Mouse (Mus musculus): Measurements from ENCODE around the gene Myl4.

Gene Myl4

GRCm38 (mm10) chr11:104607491-104608245 is 57.2 kb downstream of the Myl4 start, which contains the start of gene Itgb3:
Gene Itgb3, plus strand, starts transcription at chr11:104608000.
- peak; percentile 81 for DNase-seq (ENCODE audit: low spot score)

GRCm38 (mm10) chr11:104608249-104608920 is 57.9 kb downstream of the Myl4 start:
- no peak for DNase-seq (ENCODE audit: low spot score)

- DNase-seq (ENCODE audit: low spot score): no peak
Measured at GRCm38 (mm10) chr11:104609033-104609684, 58.7 kb downstream of the Myl4 start.

GRCm38 (mm10) chr11:104609733-104610132 is 59.3 kb downstream of the Myl4 start:
- DNase-seq (ENCODE audit: low spot score): no peak

- no peak for DNase-seq (ENCODE audit: low spot score)
Measured at GRCm38 (mm10) chr11:104611579-104612151, 61.2 kb downstream of the Myl4 start.

- DNase-seq (ENCODE audit: low spot score): no peak
Measured at GRCm38 (mm10) chr11:104613551-104613950, 63.1 kb downstream of the Myl4 start.

GRCm38 (mm10) chr11:104614130-104614529 is 63.7 kb downstream of the Myl4 start:
- no peak for DNase-seq (ENCODE audit: low spot score)

DNA sequence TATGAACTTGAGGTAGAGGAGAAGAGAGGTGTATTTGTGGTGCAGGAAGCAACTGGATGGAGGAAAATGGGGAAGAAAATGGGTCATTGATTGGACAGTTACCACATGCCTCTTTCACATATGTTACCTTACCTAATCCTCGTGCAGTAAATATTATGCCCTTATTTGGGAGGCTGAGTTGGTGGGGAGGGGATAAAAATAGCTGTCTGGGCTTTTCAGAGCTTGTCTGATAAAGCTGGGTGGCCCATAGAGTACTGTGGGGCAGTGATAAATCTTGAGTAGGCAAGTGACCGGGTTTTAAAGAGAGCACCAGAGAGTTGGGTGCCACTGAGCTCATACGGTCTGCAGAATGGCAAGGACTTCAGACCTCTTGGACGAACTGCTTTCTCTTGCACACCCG is 65.7 kb downstream of the Myl4 start:
- no peak for DNase-seq (ENCODE audit: low spot score)

DNA sequence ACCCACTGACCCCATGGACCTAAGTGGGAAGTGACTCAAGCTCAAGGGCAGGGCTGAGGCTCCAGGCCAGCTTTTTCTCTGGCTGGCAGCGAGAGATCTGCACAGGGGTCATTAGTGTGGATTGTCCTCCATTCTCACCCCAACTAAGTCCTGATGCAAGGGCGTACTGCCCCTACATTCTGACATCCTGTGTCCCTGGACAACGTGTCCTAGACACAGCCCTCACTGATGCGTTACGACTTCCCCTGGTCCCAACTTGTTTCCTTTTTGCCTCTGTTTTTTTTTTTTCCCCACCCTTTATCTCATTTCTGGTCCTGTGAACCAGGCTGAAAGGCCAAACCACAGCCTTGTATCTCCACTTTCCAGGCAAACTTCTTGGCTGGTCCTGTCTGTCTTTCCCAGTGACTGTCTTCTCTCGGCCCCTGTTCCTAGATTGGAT is 68.2 kb downstream of the Myl4 start:
- no peak for DNase-seq (ENCODE audit: low spot score)

GRCm38 (mm10) chr11:104619084-104620022 is 68.9 kb downstream of the Myl4 start:
- peak; percentile 64 for DNase-seq (ENCODE audit: low spot score)

DNA sequence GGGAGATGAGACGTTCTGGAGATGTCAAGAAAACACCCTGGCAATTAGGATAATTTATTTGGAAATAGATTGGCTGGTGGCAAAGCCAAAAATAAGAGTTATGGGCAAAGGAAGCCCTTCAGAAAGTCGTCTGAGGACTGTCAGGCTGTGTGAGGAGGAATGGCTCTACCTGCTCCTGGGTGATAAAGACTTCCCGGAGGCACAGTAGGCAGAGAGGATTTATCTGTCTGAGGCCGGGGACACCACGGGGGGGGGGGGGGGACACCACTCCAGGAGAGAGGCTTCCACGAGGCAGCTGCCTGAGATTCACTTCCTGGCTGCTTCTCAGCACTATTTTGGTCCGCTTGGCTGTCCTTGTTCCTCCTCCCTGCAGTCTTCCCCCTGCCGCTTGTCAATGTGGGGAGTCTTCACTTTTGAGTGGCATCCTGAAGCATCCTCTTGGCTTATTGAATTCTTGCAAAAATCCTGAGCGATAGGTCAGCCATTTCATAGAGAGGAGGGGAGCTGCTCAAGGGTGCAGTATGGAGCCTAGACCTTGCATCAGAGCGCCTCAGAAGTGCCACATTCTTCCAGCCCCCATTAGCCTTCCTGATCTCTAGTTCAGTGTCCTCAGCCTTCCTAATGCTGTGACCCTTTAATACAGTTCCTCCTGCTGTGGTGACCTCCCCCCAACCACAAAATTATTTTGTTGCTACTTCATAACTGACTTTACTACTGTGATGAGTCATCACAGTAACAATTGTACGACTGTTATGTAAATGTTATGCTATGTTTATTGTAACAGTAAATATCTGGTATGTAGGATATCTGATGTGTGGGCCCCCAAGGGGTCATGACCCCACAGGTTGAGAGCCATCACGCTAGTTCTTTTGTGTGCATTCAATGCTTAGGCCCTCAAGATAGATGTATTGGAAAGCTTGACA is 71.8 kb downstream of the Myl4 start:
- DNase-seq (ENCODE audit: low spot score): no peak

DNA sequence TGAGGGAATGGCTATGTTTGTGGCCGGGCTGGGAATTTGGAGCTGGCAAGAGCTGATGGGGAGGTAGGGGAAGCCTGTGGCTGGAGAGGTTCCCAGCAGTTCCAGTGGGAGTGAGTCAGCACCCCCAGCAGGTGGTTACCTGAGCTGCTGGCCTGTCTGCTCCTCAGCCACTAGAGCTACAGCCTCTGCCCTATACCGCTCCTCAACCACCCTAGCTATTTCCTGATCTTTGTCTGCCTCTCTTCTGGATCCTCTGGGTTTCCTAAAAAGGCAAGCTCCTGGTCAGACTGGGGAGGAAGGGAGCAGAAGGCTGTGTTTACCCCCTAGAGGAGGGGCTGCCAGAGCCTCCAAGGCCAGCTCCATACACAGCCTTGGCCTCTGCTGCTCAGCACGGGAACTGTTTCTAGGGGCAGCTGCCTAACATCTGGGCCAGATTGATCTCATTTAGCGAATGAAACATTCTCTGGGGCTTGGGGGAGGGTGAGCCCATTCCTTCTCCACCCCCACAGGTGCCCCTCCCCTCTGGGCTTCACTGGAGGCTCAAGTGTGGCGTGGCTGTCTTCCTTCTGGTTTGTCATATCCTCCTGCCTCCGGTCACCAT is 74.4 kb downstream of the Myl4 start:
- DNase-seq (ENCODE audit: low spot score): peak; percentile 62

DNA sequence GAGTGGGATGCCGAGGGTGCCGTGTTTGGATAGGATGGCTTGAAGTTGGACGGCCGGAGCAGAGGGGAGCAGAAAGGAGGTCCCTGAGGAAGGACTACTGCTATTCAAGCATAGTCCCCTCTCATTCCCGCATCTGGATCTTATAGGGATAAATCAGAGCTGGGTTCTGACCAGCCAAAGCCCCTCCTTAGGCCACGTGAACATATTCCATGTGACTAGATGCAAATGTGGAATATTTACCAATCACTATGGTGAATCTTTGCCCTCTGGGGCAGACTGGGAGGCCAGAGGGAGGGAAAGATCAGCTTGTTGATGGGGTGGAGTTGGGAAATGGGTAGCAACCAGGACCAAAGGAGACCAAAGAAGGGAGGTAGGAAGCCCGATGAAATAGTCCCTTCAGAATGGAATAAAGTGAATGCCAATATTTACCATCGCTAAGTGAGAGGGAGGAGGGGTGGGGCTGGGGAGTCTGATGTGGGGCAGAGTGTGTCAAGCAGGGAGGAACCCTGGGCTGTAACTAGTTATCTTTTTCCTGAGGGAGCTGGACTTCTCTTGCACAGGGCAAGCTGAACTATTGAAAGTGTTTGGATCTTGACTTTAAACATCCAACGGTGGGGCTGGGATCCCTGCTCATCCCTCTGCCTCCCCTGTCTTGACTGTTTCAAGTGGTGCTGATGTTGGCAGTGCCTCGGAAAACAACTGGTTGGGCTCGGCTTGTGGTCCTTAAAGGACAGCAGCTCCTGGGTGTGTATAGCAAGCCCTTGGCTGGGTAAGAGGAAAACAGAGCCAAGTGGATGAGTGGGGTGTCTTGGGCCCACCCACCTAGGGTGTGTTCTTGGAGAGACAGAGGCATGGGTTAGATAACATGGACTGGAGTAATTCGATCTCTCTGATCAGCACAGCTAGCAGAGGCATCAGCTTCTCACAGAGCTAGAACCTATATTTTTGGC is 75.3 kb downstream of the Myl4 start:
- DNase-seq (ENCODE audit: low spot score): peak; percentile 80

- no peak for DNase-seq (ENCODE audit: low spot score)
Measured at GRCm38 (mm10) chr11:104626635-104627034, 76.2 kb downstream of the Myl4 start.

DNA sequence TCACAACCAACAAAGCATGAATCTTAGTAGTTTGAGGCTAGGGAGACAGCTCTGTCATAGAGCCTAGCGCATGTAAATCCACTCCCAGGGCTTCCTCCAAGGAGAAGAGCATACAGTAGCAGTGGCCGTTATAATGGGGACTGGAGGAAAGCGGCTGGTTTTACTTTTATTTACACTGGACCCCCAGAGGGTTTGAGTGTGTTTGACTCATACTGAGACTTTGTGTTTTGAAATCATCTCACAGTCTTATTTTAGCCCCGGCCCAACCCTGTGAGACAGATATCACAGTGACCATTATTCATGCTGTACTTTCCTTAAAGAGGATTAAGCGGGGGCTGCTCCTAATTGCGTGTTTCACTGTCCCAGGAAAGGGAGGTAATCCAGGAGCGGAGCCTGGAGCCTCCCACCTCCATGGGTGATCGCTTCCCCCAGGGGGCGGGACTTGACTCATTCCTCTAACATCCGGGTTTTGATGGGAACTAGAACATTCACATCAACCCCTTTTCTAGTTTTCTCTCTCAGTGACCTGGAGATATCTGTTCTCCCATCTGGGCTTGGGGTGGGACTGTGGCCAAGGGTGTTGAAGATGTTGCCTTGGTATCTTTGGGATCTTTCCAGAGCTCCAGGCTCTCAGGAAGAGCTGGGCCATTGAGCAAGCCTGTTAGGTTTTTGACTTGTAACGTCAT is 77.3 kb downstream of the Myl4 start:
- no peak for DNase-seq (ENCODE audit: low spot score)

DNA sequence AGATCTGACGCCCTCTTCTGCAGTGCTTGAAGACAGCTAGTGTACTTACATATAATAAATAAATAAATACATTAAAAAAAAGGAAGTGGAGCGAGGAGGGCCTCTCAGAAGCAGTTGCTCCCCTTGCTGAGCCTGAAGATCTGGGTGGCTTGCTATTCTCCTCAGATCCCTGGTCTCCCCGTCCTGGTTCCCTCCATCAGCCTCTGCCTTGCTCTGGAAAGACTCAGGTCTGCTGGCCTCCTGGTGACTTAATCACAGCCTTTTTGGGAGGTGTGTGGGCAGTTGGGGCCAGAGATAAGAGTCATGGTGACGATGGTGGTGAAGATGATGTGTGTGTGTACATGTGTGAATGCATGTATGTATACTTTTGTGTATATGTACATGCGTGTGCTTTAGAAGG is 78.1 kb downstream of the Myl4 start:
- no peak for DNase-seq (ENCODE audit: low spot score)

GRCm38 (mm10) chr11:104630185-104630835 is 79.8 kb downstream of the Myl4 start:
- no peak for DNase-seq (ENCODE audit: low spot score)

GRCm38 (mm10) chr11:104631306-104631705 is 80.8 kb downstream of the Myl4 start:
- DNase-seq (ENCODE audit: low spot score): no peak
